Mouse (Mus musculus): ENCODE measurements around the gene Snrpb.

Gene Snrpb

DNA sequence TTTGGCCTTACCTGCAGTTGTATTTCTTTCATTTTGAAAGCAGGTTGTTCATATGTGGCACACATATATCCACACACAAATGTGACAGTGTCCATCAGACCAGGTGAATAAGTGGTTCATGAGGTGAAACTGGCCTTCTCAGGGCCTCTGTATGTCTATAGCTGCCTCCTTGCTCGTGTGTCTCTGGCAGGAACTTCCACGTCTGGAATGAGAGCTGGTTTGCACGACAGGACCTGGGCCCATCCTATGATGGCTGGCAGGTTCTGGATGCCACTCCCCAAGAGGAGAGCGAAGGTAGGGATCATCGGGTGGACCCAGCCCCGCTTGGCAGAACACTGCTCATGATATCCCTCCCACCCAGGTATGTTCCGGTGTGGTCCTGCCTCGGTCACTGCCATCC, 36.2 kb downstream of the Snrpb start:
- DNase-seq (ENCODE audit: extremely low read depth, low read depth): no peak

DNA sequence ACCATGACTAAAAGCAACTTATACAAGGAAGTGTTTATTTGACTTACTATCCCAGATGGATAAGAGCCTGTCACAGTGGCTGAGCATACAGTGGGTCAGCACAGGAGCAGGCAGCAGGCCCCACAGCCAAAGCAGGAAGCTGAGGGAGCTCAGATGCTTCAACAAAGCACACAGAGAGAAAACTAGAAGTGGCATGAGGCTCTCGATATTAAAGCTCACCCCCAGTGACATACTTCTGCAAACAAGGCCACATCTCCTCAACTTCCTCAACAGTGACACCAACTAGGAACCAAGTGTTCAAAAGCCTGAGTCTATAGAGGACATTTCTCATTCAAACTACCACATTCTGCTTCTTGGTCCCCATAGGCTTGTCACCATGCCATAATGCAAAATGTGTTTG, 49.5 kb downstream of the Snrpb start:
- peak; percentile 31 for DNase-seq (ENCODE audit: extremely low read depth, low read depth)

DNA sequence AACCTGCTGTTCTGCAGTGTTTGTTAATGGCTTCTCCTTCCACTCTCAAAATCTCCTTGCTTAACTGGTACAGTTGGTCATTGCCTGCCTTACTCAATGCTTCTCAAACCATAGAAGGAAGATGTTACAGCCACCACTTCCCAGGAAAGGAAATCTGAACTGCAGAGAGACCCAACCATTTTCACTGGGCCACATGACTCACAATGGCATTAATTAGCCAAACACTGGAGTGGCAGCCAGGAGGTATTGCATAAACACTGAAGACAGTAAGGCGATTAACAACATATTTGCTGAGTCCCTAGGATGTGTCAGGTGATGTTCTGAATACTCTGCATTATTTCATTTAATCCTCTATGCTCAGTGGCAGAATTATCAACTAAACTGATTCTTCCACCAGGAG, 53.1 kb downstream of the Snrpb start:
- no peak for DNase-seq (ENCODE audit: extremely low read depth, low read depth)

DNA sequence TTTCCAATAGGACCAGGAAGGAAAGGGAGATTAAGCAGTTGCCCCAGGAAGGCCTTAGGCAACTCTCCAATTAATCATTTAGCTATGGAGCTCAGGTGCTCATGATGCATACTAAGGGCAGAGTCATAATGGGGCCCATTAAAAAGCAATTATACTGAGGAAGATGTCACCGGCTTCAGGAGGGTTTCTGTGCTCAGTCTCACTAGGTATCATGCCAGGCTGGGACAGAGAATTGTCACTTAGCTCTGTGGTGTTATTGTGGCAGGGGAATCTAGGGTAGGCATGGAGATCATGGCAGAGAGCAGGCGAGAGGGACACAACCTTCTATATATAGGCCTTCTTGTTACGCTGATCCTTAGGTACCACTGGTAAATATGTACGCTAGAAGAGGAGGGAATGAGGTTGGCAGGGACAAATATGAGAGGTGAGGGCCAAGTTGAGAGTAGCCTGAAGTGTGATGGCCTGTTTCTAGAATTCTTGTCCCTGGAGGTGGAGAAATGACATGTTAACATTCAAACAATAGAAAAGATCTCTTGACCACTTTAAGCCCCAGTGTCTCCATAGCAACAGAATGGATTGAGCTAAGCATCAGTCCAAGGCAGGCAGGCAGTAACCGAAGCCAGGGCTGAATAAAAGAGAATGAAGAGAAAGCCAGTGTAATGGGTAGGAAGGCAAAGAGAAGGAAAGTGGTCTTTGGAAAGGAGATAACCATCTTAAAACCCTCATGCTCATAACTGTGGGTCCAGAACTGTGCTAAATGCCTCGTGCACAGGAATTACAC, 53.7 kb downstream of the Snrpb start:
- DNase-seq (ENCODE audit: extremely low read depth, low read depth): no peak

All from MEL-GATA-1-ER (cell line).